Mouse (Mus musculus) liver, embryonic 13.5 days (tissue): ENCODE measurements around the gene Slc18a3. TPM values are rescaled to one million over a fixed set of nuclear protein-coding genes. Genes with fewer than 3 reads are reported as not detected.

Source experiments
- ATAC-seq: fragments of 200-750 bp; cut with Nextera tagmentation; 2 replicates; pipeline ENCODE4 v1.8.0; 2017; ENCODE audit warnings: low read depth, mild to moderate bottlenecking, moderate number of reproducible peaks, moderate library complexity
- DNase-seq: peaks from one replicate; pipeline ENCODE4 v3.0.0; 2022
- H3K27ac ChIP-seq: fragments of 300-500 bp; sonication (generic); 2 replicates; pipeline ENCODE4 v1.5.1; 2015; ENCODE audit warnings: moderate library complexity, mild to moderate bottlenecking, inconsistent platforms
- H3K27me3 ChIP-seq: fragments of 300-500 bp; sonication (generic); 2 replicates; pipeline ENCODE4 v1.6.1; 2015; ENCODE audit warnings: mild to moderate bottlenecking, inconsistent platforms
- H3K36me3 ChIP-seq: fragments of 300-500 bp; sonication (generic); 2 replicates; pipeline ENCODE4 v1.6.1; 2015; ENCODE audit warnings: mild to moderate bottlenecking, inconsistent platforms
- H3K4me1 ChIP-seq: fragments of 300-500 bp; sonication (generic); replicated peaks from 2 replicates; pipeline ENCODE4 v1.6.1; 2015; ENCODE audit warnings: inconsistent platforms
- H3K4me2 ChIP-seq: fragments of 300-500 bp; sonication (generic); 2 replicates; pipeline ENCODE4 v1.6.1; 2015; ENCODE audit warnings: inconsistent platforms, mild to moderate bottlenecking, moderate library complexity
- H3K4me3 ChIP-seq: fragments of 300-500 bp; sonication (generic); replicated peaks from 2 replicates; pipeline ENCODE4 v1.5.1; 2015; ENCODE audit warnings: mild to moderate bottlenecking, inconsistent platforms
- H3K9ac ChIP-seq: fragments of 300-500 bp; sonication (generic); 2 replicates; pipeline ENCODE4 v1.6.1; 2015; ENCODE audit warnings: mild to moderate bottlenecking, inconsistent platforms
- H3K9me3 ChIP-seq: fragments of 300-500 bp; sonication (generic); replicated peaks from 2 replicates; pipeline ENCODE4 v1.6.1; 2016; ENCODE audit warnings: inconsistent platforms
- WGBS: fragments of 180-500 bp; shearing (Covaris S2); methylation state at CpG from one replicate; pipeline ENCODE4 v1.1.7; 2015; ENCODE audit not compliant: insufficient replicate concordance; 5-methylcytosine and 5-hydroxymethylcytosine counted together
- polyA plus RNA-seq: library from polyadenylated mRNA; unstranded; fragments of >200 nt; fragmentation: Nextera tagmentation; extraction: Ambion mirVana; gene quantifications from 2 replicates; pipeline ENCODE4 v1.2.1, GENCODE M21; 2015

Gene Slc18a3
- polyA plus RNA-seq, 1 experiment from 2014 or later, result not detected

DNA sequence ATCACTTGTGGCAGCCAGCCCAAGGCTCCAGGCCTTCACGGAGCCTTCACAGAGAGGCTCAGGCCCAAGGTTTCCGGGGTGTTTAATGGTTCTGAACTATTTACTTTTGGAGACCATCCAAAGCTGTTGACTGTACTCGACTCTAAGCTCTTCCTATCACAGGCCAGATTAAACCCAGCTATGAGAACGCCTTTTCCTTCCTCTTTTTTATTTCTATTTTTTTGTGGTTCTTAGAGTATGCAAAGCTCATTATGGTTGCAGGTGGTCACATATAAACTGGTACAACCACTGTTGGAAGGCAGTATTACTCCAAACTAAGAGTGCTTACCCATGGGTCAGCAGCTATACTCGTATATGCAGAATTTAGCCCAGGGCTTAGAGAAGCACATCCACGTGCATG lies 17.7 kb downstream of the Slc18a3 start:
- H3K4me2 ChIP-seq, result no peak overlapping the region
- no peak overlapping the region for H3K27ac ChIP-seq
- DNase-seq, result no peak
- no peak for ATAC-seq
- no peaks in the 10 kb centered on the region for H3K9me3 ChIP-seq
- 53% methylated on average over 6 of the region's 6 CpGs for WGBS
- no peak overlapping the region for H3K4me3 ChIP-seq
- H3K27me3 ChIP-seq, result 0 out of 2 replicates have a peak, but pooled peaks cover 4% of the 10 kb centered on the region
- H3K36me3 ChIP-seq, result no peaks in the 10 kb centered on the region
- H3K4me1 ChIP-seq, result no peaks in the 10 kb centered on the region
- no peak overlapping the region for H3K9ac ChIP-seq

DNA sequence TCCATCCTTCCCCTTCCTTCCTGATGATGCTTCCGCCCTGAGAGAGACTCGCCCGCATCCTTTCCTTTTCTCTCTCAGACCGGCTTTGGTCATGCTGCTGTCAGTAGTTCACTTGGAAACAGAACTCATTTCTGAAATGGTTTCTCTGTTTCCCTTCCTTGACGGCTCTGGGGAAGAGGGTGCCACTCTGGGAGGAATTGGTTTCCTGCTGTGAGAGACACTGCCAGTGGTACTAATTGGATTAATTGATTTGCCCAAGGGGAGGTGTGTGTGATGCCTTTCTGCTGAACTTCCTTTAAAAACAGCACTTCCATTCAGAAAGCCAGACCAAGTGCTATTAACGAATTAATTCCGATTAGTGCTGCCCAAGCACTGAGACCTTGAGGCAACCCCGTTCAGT lies 21.2 kb downstream of the Slc18a3 start:
- no peak overlapping the region for H3K4me3 ChIP-seq
- no peaks in the 10 kb centered on the region for H3K36me3 ChIP-seq
- no peak overlapping the region for H3K9ac ChIP-seq
- no peaks in the 10 kb centered on the region for H3K9me3 ChIP-seq
- DNase-seq, result no peak
- 31% methylated on average over 8 of the region's 8 CpGs for WGBS
- H3K4me1 ChIP-seq, result no peaks in the 10 kb centered on the region
- no peak overlapping the region for H3K4me2 ChIP-seq
- 0 out of 2 replicates have a peak, but pooled peaks cover 7% of the 10 kb centered on the region for H3K27me3 ChIP-seq
- H3K27ac ChIP-seq, result no peak overlapping the region
- ATAC-seq, result no peak

DNA sequence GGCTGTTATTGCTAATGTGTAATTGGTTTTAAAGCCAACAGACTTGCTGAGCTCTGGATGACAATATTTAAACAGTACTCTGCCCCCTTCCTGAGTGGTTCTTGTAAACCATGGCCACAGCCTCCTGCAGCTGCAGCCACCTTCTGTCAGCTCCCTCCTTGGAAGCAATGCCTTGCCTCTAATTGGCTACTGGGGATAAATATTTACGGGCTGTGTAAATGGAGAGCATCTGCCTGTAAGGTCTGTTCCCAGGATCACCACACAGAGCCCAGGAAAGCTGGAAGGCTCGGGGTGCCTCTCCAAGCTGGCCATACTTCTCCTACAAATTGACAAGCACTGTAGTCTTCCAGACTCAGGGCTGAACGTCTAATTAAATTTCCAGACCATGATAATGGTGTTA lies 24.9 kb downstream of the Slc18a3 start:
- H3K4me3 ChIP-seq, result no peak overlapping the region
- no peaks in the 10 kb centered on the region for H3K9me3 ChIP-seq
- no peak overlapping the region for H3K27ac ChIP-seq
- DNase-seq, result no peak
- no peaks in the 10 kb centered on the region for H3K4me1 ChIP-seq
- WGBS, result 23% methylated on average over 3 of the region's 3 CpGs
- H3K9ac ChIP-seq, result no peak overlapping the region
- ATAC-seq, result no peak
- H3K4me2 ChIP-seq, result no peak overlapping the region
- no peaks in the 10 kb centered on the region for H3K36me3 ChIP-seq
- H3K27me3 ChIP-seq, result 0 out of 2 replicates have a peak, but pooled peaks cover 7% of the 10 kb centered on the region

DNA sequence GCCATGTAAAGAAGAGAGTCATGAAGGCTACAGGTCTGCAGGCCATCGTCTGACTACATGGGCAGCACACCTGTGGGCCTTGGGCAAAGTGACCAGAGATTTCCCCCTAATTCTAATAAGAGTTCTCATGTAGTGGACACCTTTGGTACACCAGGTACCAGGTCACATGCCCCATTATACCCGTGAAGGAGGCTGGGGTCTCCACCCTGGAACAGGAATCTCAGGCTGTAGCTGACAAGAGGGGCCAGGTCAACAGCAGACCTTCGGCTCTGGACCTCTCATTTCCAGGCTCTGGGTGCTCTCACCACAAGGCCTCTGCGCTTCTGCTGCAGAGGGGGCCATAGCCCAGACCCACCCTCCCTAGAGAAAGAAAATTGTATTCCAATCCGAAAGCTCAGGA lies 25.3 kb downstream of the Slc18a3 start:
- H3K36me3 ChIP-seq, result no peaks in the 10 kb centered on the region
- H3K4me3 ChIP-seq, result no peak overlapping the region
- WGBS, result 40% methylated on average over 5 of the region's 5 CpGs
- H3K9me3 ChIP-seq, result no peaks in the 10 kb centered on the region
- no peak overlapping the region for H3K27ac ChIP-seq
- no peak for DNase-seq
- ATAC-seq, result no peak
- no peak overlapping the region for H3K9ac ChIP-seq
- H3K27me3 ChIP-seq, result 0 out of 2 replicates have a peak, but pooled peaks cover 7% of the 10 kb centered on the region
- no peak overlapping the region for H3K4me2 ChIP-seq
- no peaks in the 10 kb centered on the region for H3K4me1 ChIP-seq

DNA sequence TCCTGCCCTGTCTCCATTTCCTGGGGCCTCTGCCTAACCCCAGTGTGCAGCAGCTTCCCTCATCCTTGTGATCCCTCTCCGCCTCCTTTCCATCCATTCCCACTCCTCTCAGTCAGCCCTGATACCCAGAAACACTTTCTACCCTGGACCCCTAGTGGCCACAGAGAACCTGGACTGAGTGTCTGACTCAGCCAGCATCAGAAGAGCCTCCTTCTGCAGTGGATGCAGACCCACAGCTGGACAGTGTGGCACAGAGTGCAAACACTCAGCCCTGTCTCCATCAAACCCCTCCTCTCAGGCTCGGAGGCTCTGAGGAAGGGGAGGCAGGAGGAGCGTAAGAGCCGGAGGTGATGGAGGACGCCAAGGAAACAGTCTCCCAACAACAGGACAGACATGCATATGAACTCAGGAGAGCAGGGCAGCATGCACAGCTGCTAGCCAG lies 27.3 kb downstream of the Slc18a3 start:
- DNase-seq (no peak), ATAC-seq (no peak)
- WGBS, result 44% methylated on average over 5 of the region's 5 CpGs
- H3K27ac ChIP-seq, result no peak overlapping the region
- no peaks in the 10 kb centered on the region for H3K36me3 ChIP-seq
- H3K27me3 ChIP-seq, result 0 out of 2 replicates have a peak, but pooled peaks cover 3% of the 10 kb centered on the region
- H3K4me1 ChIP-seq, result no peaks in the 10 kb centered on the region
- H3K9me3 ChIP-seq, result no peaks in the 10 kb centered on the region
- no peak overlapping the region for H3K9ac ChIP-seq
- H3K4me2 ChIP-seq, result no peak overlapping the region
- H3K4me3 ChIP-seq, result no peak overlapping the region

DNA sequence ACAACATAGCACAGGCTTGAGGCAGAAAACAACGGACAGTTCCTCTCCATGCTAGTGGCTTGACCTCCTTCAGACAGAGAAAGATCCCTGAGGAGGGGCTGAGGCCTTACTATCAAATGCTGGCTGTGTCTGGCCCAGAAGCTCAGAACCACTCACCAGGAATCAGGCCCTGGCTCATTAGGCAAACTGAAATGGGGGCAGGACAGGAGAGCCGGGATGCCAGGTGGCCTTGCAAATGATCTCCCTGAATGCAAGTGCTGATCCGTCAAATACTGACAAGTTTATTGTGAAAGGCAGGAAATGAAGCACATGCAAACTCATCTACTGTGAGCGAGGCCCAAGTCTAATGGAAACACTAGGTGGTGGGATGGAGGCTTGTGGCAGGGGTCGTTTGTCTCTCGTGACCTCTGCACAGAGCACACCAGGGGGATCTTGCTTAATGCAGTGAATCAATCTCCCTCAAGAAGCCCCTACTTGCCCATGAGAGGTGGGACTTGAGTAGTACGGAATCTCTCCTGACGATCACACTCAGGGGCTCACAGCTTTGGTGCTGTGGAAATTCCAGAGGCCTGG lies 35.5 kb downstream of the Slc18a3 start:
- Histone ChIP-seq H3K4me3 (no peak overlapping the region), H3K9ac (no peak overlapping the region), H3K4me2 (no peak overlapping the region), H3K4me1 (no peaks in the 10 kb centered on the region), H3K27ac (no peak overlapping the region), H3K36me3 (no peaks in the 10 kb centered on the region), H3K9me3 (no peaks in the 10 kb centered on the region), H3K27me3 (no peaks in the 10 kb centered on the region)
- 41% methylated on average over 8 of the region's 8 CpGs for WGBS
- ATAC-seq (no peak), DNase-seq (no peak)

DNA sequence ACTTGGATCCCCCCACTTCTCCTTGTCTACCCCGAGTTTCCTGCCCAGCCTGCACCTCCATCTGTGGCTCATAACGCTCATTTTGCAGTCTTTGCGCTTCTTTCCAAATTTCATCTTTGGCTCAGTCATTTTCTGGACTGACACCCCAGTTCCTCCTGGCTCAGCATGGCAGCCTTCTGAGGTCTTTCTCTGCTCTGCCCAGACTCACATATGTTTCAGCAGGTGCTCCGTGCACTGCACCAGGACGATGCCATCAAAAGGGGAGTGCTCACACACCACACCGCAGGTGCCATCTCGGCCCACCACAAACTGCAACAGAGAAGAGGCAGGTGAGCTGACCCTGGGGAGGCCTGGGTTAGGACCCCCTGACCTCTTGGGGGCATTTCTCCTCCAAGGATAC lies 40.7 kb downstream of the Slc18a3 start:
- Histone ChIP-seq H3K9me3 (no peaks in the 10 kb centered on the region), H3K27ac (no peak overlapping the region), H3K4me2 (no peak overlapping the region), H3K36me3 (no peaks in the 10 kb centered on the region), H3K4me1 (no peaks in the 10 kb centered on the region), H3K27me3 (no peaks in the 10 kb centered on the region), H3K4me3 (no peak overlapping the region), H3K9ac (no peak overlapping the region)
- DNase-seq (no peak), ATAC-seq (no peak)
- 70% methylated on average over 7 of the region's 7 CpGs for WGBS

DNA sequence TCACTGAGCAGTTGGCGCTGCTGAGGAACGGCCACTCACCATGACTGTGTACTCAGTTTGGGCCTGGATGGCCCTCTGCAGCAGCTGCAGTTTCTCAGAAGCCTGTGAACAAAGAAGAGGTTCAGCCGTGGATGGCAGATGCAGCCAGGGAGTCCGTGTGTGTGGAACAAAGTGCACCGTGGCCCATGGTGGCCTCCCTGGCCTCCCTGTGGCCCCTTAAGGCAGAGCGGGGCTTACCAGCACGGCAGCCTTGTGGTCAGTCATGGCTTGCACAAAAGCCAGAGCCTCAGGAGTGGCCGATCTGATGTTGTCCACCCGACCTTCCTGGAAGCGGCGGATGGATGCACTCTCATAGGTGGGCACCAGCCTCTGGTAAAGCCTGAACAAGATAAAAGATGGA lies 45.9 kb downstream of the Slc18a3 start:
- no peaks in the 10 kb centered on the region for H3K36me3 ChIP-seq
- DNase-seq (no peak), ATAC-seq (no peak)
- no peak overlapping the region for H3K4me2 ChIP-seq
- 75% methylated on average over 11 of the region's 11 CpGs for WGBS
- H3K27me3 ChIP-seq, result no peaks in the 10 kb centered on the region
- no peak overlapping the region for H3K4me3 ChIP-seq
- no peaks in the 10 kb centered on the region for H3K4me1 ChIP-seq
- H3K27ac ChIP-seq, result no peak overlapping the region
- no peaks in the 10 kb centered on the region for H3K9me3 ChIP-seq
- H3K9ac ChIP-seq, result no peak overlapping the region

Other genes with a start within 250 kb of the Slc18a3 start
- gene Ogdhl, start 142.8 kb downstream of the Slc18a3 start, polyA plus RNA-seq, result 1.3 and 1.6 TPM in 2 replicates
- not detected in 2 replicates for gene 1700024G13Rik, start 76.5 kb downstream of the Slc18a3 start, polyA plus RNA-seq
- gene Chat, start 1.1 kb upstream of the Slc18a3 start, polyA plus RNA-seq, result not detected in 2 replicates
- 9.0 and 10.1 TPM in 2 replicates for gene Ercc6, start 48.7 kb upstream of the Slc18a3 start, polyA plus RNA-seq
- gene Prrxl1, start 134.6 kb upstream of the Slc18a3 start, polyA plus RNA-seq, result 0.14 TPM in 1 of 2 replicates, not detected in the other
- gene 3425401B19Rik, start 220.4 kb upstream of the Slc18a3 start, polyA plus RNA-seq, result 0.02 TPM in 2 replicates